In genomic region chr1:155074856-155075255, GRCm38 (mm10) we compare ENCODE assay signal across 8 mouse cellular contexts. TPM values are rescaled to one million over a fixed set of nuclear protein-coding genes. Genes with fewer than 3 reads are reported as not detected.
DNase-seq lines count a peak whose midpoint lies in the region.

No protein-coding gene starts in this region.

- peak; percentile 67 for DNase-seq in adrenal gland, postnatal 10 days
- no peak for DNase-seq in adrenal gland, postnatal 4 days (ENCODE audit: low spot score in 2 of 2)
- DNase-seq in 3T3-L1 (ENCODE audit: low read depth, low spot score), result peak; percentile 99
- DNase-seq in gastrocnemius, postnatal 25 days, result peak; percentile 55
- peak; percentile 85 for DNase-seq in lung, postnatal 10 days
- no peak for DNase-seq in cerebellum, postnatal 10 days
- no peak for DNase-seq in thymus, postnatal 10 days (ENCODE audit: low spot score in 2 of 2)
- DNase-seq in cerebellum, adult 11 months, result no peak

RNA-seq across cellular contexts. Expression of gene Ier5, which starts 24.6 kb away (rescaled TPM):
- total RNA-seq in adrenal gland, postnatal 10 days (2021), result 10 to 100 TPM; 10.8 to 12.6 TPM
- total RNA-seq in adrenal gland, postnatal 4 days (2021), result 10 to 100 TPM; 12.8 to 14.4 TPM
- 1 to 10 TPM; 5.5 to 7.5 TPM for total RNA-seq in gastrocnemius, postnatal 25 days (2021)

Comparison
In these comparisons a context has a peak if more than half of its experiments do, and no peak if none do; other contexts are left out.
1. DNase-seq: peak in adrenal gland, postnatal 10 days (single experiment), 3T3-L1 (single experiment), gastrocnemius, postnatal 25 days (single experiment) and lung, postnatal 10 days (single experiment); none in adrenal gland, postnatal 4 days (0 of 2), cerebellum, postnatal 10 days (0 of 2), thymus, postnatal 10 days (0 of 2) and cerebellum, adult 11 months (single experiment).